Mouse (Mus musculus) heart, adult 2 months (tissue): Measurements from ENCODE around the gene Hnrnpab.

Experiments used
- CTCF ChIP-seq: fragments of 200-600 bp; IDR thresholded peaks from 2 replicates; pipeline ENCODE4 v1.8.1; 2022; ENCODE audit warnings: antibody characterized with exemption, mild to moderate bottlenecking, moderate library complexity
- EP300 ChIP-seq: fragments of 200-500 bp; IDR thresholded peaks from 2 replicates; pipeline ENCODE4 v1.6.1; 2011; ENCODE audit warnings: low read depth, low read length, control low read depth; ENCODE audit not compliant: insufficient read depth
- POLR2A ChIP-seq: fragments of 200-500 bp; IDR thresholded peaks from 2 replicates; pipeline ENCODE4 v1.6.1; 2011; ENCODE audit warnings: mild to moderate bottlenecking, low read depth, low read length, control low read depth; ENCODE audit not compliant: insufficient read depth

DNA sequence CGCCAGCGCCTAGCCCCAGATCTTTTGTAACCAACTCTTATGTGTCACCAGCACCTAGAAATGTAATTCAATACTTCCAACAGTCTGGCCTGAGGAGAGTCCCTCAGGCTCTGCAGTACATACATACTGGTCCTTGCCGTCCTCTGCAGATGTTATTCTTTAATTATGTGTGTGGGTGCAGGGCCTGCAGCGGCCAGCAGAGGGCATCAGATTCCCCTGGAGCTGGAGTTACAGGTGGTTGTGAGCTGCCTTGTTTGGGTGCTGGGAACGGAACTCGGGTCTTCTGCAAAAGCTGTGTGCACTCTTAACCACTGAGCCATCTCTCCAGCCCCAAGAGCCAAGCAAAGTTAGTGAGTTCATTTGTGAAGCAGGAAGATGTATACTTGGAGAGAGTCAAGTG, 40.7 kb downstream of the Hnrnpab start:
- TF ChIP-seq POLR2A (no peak), CTCF (peak; percentile 28; the same call in 1 of the 2 replicates), EP300 (no peak)
